Mouse (Mus musculus) brown adipose tissue, adult 24 weeks (tissue): ENCODE data around the gene Map3k12. TPM values are rescaled to one million over a fixed set of nuclear protein-coding genes. Genes with fewer than 3 reads are reported as not detected.

ENCODE experiments used
- H3K27ac ChIP-seq: fragments of 200-500 bp; replicated peaks from 2 replicates; pipeline ENCODE4 v1.5.1; 2012; ENCODE audit warnings: low read depth, mild to moderate bottlenecking, low read length
- H3K4me1 ChIP-seq: fragments of 200-500 bp; 2 replicates; pipeline ENCODE4 v1.6.1; 2012; ENCODE audit warnings: low read length, mixed read lengths; ENCODE audit not compliant: control insufficient read depth, insufficient read depth, insufficient read length
- H3K4me3 ChIP-seq: fragments of 200-500 bp; 2 replicates; pipeline ENCODE4 v1.5.1; 2012; ENCODE audit warnings: low read depth, mild to moderate bottlenecking, low read length, moderate library complexity; ENCODE audit not compliant: insufficient read depth
- polyA plus RNA-seq: library from polyadenylated mRNA; stranded (reverse); fragments of >200 nt; gene quantifications from 2 replicates; pipeline ENCODE4 v1.2.4, GENCODE M21; 2012; ENCODE audit not compliant: missing spikeins, insufficient read depth, insufficient read length

The Map3k12 gene
- polyA plus RNA-seq = 1.9 and 2.1 TPM in 2 replicates

DNA sequence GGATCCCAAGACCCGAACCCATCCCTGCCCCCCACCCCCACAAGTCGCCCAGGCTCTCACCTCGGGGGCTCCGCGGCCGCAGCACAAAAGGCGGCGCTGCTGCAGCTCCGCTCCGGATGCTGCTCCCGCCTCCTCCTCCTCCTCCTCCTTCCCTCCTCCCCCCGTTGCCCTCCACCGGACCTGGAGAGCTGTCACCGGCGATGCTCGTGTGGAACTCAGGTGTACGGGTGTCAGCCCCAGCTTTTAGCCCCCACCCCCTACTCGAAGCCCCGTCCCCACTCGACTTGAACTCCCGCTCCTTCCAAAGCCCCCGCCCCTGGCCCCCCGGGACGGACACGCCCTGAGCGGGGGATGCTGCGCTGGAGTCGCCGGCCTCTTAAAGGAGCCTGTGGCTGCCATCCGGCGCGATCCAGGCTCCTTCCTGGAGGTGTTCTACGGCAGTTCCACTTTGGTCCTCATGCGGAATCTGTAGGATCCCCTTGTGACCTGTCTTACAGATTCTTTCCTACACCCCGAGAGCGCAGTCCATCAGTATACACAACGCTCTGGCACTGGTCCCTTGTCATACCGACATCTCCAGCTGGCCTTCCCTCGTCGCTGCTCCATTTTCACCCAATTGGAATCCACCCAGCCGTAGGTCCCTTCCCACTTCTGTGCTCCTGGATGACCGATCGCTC is at the start of gene Map3k12:
Gene Map3k12, minus strand, starts transcription at position 337 of the 677 bp plus-strand sequence.
- peak within 1 kb of the TSS; percentile 90 for H3K27ac ChIP-seq
- H3K4me3 ChIP-seq = peak within 1 kb of the TSS; percentile 67

DNA sequence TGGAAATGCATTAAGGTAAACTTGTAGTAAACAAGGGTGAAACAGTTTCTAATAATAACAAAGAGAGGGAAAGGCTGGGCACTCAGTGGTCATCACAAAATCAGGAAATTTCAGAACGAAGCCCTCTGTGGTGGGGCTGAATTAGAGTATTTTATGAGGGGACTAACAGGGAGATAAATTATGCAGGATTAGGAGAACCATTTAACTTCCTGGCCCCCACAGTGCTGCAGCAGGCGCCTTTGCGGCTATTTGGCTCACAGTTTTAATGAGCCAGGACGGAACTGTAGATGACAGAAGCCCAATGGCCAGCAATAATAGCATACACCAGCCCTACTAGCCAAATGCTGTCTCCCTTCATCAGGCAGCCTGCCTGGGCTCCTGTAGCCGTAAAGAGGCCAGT is 46.8 kb upstream of the Map3k12 start:
- no peak overlapping the region for H3K27ac ChIP-seq
- H3K4me3 ChIP-seq = no peak overlapping the region
- no peaks in the 10 kb centered on the region for H3K4me1 ChIP-seq

More for the DNA sequence above, at the start of gene Map3k12:
- peaks cover 4% of the 10 kb centered on the region; the same call in 1 of the 2 replicates for H3K4me1 ChIP-seq

DNA sequence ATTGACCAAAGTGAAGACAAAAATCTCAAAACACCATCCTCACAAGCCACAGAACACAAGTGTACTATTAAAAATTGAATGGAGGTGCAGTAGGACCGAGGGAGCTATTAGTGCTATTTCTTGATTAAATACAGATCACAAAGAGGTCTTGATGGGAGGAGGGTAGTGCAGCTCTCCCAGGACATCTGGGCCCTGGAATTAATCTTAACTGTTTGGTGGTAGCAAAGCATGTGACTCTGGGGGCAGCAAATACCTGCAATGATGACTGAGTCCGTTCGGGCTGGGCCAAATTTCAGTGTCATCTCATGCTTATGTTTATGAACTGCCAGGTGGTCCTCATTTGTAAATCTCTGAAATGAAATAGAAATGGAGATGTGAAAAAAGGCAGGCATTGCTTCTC is 46.2 kb upstream of the Map3k12 start:
- Histone ChIP-seq H3K4me1 (no peaks in the 10 kb centered on the region), H3K27ac (no peak overlapping the region), H3K4me3 (no peak overlapping the region)

DNA sequence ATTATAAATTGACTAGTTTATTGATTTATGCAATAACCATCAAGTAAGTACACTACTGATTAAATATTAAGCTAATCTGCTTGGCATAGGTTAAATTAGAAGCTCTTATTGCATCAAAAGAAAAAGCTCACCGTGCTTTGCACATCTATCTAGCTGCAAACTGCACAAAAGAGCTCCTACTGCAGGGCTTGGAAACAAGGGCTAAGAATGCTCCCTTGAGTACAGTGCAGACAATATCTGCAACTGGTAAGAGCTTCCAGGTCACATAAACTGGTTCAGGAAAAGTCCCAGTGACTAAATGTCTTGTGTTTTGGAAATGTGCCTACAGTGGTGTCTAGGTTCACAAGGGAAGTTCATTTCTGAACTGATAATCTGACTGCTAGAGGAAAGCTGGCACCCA is 45.6 kb upstream of the Map3k12 start:
- no peaks in the 10 kb centered on the region for H3K4me1 ChIP-seq
- H3K4me3 ChIP-seq = no peak overlapping the region
- no peak overlapping the region for H3K27ac ChIP-seq

DNA sequence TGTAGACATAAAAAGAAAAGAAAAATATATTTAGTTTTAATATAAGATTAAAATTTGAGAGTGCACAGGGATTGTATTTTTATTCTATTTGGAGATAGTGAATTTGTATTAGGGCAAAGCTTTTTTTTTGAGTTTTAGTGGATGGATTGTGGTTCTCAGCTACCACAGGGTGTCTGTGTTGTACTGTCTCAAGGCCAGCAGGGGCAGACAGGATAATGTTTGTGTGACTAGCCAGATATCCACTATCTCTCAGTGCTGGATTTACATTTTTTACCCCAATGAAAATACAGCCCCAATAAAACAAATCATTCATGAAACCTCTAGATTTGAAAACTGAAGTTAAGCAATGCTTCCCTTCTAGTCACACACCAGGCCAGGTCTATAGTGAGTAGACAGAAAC is 40.7 kb upstream of the Map3k12 start:
- Histone ChIP-seq H3K4me1 (no peaks in the 10 kb centered on the region), H3K27ac (no peak overlapping the region), H3K4me3 (no peak overlapping the region)

DNA sequence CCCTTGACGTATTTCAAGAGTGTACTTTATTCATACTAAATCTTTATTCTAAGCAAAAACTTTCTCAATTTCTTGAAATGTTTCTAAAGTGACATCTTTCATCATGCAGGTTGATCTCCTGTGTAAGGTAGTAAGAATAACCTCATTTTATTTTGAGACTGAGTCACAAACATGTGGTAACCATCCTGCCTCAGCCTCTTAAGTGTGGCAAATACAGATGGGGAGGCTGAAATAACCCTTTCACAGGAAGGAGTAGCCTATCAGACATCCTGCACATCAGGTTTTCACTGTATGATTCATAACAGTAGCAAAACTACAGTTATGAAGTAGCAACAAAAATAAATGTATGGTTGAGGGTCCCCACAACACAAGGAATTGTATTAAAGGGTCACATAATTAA is 38.7 kb upstream of the Map3k12 start:
- Histone ChIP-seq H3K27ac (no peak overlapping the region), H3K4me3 (no peak overlapping the region), H3K4me1 (no peaks in the 10 kb centered on the region)

DNA sequence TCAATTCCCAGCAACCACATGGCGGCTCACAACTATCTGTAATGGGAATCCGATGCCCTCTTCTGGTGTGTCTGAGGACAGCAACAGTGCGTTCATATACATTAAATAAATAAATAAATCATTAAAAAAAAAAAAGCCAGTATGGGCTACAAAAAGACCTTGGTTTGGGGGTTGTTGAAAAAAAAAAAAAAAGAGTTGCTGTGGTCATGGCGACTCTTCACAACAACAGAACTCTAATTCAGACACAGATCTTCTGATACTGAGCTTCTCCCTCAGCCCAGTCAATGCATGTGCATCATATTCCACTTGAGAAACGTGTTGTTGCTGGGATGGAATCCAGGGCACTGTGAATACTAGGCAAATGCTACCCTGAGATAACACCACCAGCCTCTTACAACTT is 35.7 kb upstream of the Map3k12 start:
- H3K4me3 ChIP-seq = no peak overlapping the region
- no peak overlapping the region for H3K27ac ChIP-seq

DNA sequence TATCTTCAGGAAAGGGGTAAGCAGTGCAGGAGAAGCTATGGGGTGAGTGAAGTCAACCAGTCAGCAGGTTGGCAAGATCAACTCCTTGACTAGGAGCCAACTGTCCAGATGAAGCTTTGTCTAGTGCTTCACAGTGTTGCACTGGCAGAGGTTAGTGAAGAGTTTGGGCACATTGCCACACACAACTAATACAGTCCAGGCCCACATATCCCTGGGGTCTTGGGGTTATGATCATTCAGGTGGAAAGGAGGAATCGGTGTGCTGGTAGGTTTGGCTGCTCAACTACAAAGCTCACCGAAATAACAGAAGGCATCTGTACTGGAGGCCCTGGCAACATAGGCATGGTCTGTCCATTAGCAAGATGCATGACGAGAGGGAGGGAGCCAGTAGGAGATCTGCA is 30.6 kb upstream of the Map3k12 start:
- H3K27ac ChIP-seq = no peak overlapping the region
- H3K4me1 ChIP-seq = no peaks in the 10 kb centered on the region
- no peak overlapping the region for H3K4me3 ChIP-seq

More for the DNA sequence above, 35.7 kb upstream of the Map3k12 start:
- no peaks in the 10 kb centered on the region for H3K4me1 ChIP-seq

DNA sequence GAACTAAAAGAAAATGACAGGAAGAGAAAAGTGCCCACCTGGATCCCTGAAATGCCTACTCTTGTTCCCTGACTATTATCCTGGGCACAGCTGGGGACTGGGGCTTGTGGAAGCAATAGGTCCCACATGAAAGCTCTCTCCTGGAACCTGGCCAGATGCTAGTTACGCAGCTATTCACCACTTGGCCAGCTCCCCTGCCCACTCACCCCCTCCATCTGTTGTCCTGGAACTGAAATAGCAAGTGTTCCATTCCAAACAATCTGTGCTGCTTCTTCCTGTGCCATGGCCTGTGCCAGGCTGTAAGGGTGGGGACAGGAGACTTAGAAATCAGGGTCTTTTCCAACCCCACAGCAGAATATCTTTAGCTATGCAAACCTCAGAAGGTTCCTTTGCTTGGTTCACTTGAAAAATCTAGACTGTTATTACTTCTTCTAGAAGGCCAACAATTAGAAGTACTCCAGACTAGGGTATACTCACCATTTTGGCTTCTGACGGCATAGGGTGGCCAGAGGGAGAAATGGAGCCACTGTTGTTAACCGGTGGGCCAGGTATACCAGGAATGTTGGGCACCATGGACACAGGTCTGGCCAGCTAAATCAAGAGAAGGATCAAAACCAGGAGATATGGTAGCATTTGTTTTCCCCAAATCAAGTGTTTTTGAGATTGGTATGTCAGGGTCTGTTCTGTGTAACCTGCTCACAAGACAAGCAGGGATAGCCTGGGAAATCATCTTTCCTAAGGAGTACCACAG is 30.0 kb upstream of the Map3k12 start:
- no peak overlapping the region for H3K27ac ChIP-seq
- H3K4me3 ChIP-seq = no peak overlapping the region
- H3K4me1 ChIP-seq = no peaks in the 10 kb centered on the region

DNA sequence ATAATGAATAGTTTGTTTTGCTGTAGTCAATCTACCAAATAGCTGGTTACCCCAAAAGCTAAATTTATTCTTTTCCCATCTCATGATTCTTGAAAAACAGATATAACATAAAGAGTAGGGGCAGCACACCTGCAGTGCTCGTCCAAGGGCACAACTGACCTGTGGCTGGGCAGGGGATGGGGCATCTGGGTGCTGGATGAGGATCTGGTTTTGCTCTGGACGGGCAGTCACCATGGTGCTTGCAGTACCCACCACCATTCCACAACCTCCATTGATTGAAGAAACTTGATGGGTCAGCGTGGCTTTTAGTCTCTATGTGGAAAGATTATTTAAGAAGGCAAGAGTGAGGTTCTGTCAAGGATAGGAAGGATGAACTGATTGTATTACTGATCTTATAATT is 29.4 kb upstream of the Map3k12 start:
- no peaks in the 10 kb centered on the region for H3K4me1 ChIP-seq
- no peak overlapping the region for H3K4me3 ChIP-seq
- H3K27ac ChIP-seq = no peak overlapping the region

DNA sequence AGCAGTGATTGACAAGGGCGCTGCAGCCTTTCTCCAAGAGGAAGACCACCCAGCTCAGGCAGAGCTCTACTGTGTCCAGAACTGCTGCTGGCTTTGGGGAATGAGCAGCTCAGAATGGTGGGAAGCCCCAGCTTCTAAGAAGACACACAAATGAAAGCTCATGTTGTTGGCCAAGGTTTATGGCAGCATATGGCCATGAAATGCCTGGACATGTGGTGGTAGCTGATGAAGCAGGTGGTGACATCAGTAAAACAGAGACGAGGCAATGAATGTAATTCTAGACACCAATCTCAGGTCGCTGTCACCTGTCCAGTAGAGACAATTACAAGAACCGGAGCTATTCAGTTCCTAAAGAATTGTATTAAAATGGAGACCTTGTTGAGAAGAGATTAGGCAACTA is 27.9 kb upstream of the Map3k12 start:
- H3K4me3 ChIP-seq = no peak overlapping the region
- H3K27ac ChIP-seq = no peak overlapping the region
- no peaks in the 10 kb centered on the region for H3K4me1 ChIP-seq

DNA sequence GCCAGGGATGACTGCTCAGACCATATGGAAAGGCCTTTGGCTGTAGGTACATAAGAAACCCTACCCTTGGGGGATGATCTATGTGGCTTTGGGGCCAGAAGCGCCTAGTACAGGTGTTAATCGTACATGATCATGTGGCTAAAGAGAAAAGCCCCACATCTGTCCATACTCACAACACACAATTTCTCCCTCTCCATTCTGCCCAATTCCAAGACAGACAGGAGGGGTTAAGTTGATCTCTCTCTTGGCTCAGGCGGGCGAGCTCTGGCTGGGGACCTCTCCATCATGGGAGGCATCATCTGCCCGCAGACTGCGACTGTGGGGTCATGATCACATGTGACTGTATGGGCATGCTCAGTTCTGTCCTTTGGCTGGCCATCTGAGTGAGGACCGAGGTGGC is 17.1 kb upstream of the Map3k12 start:
- H3K4me3 ChIP-seq = no peak overlapping the region
- no peak overlapping the region for H3K27ac ChIP-seq

DNA sequence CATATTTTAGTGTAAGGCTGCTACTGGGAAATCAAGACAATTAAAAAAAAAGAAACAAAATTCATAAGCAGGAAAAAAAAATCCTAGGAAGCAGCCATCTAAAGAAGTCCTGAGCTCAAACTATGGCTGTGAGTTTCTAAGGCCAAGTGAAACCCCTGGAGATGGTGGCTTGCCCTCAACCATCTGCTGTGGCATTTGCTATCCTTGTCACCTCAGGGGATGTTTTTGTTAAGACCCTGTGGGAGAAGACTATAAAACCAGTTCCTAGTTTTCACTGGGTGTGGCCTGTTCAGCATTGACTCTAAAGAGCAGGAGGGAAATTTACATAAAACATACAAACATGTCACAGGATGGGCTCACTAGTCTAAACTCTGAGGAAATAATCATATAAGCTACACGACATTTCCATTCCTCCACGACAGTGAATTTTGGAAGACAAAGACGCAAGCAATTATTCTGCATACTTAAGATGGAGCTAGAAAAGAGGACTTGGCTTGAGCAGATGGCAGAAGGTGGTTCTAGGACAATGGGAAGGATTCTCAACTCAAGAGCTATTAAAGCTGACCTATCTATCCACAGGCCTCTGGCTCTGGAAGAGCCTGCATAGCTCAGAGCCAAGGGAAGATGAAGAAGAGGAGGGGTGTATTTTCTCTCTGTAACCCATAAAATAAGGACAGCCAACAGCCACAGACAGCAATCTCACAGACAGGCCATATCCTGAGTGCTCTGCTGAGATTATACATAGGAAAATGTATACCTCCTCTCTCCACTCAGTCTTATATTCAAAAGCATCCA is 15.4 kb upstream of the Map3k12 start:
- H3K4me1 ChIP-seq = no peaks in the 10 kb centered on the region
- H3K4me3 ChIP-seq = no peak overlapping the region
- H3K27ac ChIP-seq = no peak overlapping the region

More for the DNA sequence above, 17.1 kb upstream of the Map3k12 start:
- H3K4me1 ChIP-seq = no peaks in the 10 kb centered on the region

DNA sequence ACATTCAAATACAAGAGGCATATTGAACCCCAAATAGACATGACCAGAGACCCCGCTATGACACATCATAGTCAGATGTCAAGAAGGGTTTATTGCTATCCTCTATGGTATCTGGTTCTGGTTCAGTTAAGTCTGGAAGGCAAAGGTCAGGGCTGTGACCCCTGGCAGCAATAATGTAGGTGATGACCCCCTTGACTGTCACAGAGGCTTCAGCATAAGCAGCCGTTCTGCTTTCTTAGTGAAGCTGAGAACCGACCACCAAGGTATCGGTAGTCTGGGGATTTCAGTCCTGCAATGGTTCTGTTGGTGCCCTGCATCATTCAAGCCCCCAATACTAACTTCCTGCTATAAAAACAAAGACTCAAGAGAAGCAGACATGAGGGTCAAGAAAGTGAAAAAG is 14.7 kb upstream of the Map3k12 start:
- Histone ChIP-seq H3K4me1 (no peaks in the 10 kb centered on the region), H3K4me3 (no peak overlapping the region), H3K27ac (no peak overlapping the region)

DNA sequence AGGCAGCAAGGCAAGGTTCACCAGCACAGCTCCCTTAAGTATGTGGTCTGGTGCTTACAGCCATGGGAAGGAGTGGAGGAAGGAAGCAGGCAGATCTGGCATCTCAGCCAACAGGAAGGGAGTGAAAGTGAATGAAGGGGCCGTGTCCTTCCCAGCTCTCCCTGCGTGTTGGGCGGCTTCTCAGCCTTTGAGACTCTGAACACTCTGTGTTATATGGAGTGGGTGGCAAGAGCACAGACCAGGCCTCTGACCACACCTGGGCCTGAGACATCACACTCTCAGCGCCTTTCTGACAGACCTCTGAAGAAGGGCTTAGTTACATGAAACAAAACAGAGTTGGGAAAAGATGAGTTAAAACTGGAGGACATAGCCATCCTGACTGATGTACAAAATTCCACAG is 13.7 kb upstream of the Map3k12 start:
- H3K4me1 ChIP-seq = no peaks in the 10 kb centered on the region
- H3K4me3 ChIP-seq = no peak overlapping the region
- H3K27ac ChIP-seq = no peak overlapping the region
